Mouse (Mus musculus): ENCODE results near the gene Pex14. TPM values are rescaled to one million over a fixed set of nuclear protein-coding genes. Genes with fewer than 3 reads are reported as not detected.

Pex14 gene
- polyA plus RNA-seq, 1 experiment = 49.3 TPM

- Histone ChIP-seq H3K36me3 (ENCODE audit: control insufficient read depth, insufficient read depth, low read length) (no peaks in the 10 kb centered on the region), H3K27ac (ENCODE audit: insufficient read depth, low read depth, low read length) (no peak overlapping the region), H3K4me3 (ENCODE audit: insufficient read depth, low read depth, low read length) (no peak overlapping the region), H3K27me3 (replicated peaks; ENCODE audit: control insufficient read depth, insufficient read depth, low read length) (no peaks in the 10 kb centered on the region), H3K4me1 (ENCODE audit: control insufficient read depth, insufficient read depth, low read length) (no peaks in the 10 kb centered on the region; the same call in 1 of the 2 replicates)
- DNase-seq = no peak
- TF ChIP-seq POLR2A (IDR thresholded peaks at IDR 0.05; ENCODE audit: low read depth, low read length) (no peak), CTCF (conservative IDR thresholded peaks at IDR 0.05; ENCODE audit: insufficient read depth, insufficient read length, low read depth, low read length) (no peak)
- WGBS = 36% methylated on average over 14 of the region's 14 CpGs
Observed at GRCm38 (mm10) chr4:149057470-149057869, 42.2 kb downstream of the Pex14 start.

- no peaks in the 10 kb centered on the region for H3K4me1 ChIP-seq (ENCODE audit: control insufficient read depth, insufficient read depth, low read length)
- no peak overlapping the region for H3K27ac ChIP-seq (ENCODE audit: insufficient read depth, low read depth, low read length)
- H3K4me3 ChIP-seq (ENCODE audit: insufficient read depth, low read depth, low read length) = no peak overlapping the region
- WGBS = 65% methylated on average over 16 of the region's 16 CpGs
- H3K36me3 ChIP-seq (ENCODE audit: control insufficient read depth, insufficient read depth, low read length) = no peaks in the 10 kb centered on the region
- TF ChIP-seq CTCF (conservative IDR thresholded peaks at IDR 0.05; ENCODE audit: insufficient read depth, insufficient read length, low read depth, low read length) (peak; percentile 24; the same call in 1 of the 2 replicates), POLR2A (IDR thresholded peaks at IDR 0.05; ENCODE audit: low read depth, low read length) (no peak)
- peak; percentile 46 for DNase-seq
- H3K27me3 ChIP-seq (replicated peaks; ENCODE audit: control insufficient read depth, insufficient read depth, low read length) = no peaks in the 10 kb centered on the region
Observed at GRCm38 (mm10) chr4:149056957-149057356, 42.7 kb downstream of the Pex14 start.

DNA sequence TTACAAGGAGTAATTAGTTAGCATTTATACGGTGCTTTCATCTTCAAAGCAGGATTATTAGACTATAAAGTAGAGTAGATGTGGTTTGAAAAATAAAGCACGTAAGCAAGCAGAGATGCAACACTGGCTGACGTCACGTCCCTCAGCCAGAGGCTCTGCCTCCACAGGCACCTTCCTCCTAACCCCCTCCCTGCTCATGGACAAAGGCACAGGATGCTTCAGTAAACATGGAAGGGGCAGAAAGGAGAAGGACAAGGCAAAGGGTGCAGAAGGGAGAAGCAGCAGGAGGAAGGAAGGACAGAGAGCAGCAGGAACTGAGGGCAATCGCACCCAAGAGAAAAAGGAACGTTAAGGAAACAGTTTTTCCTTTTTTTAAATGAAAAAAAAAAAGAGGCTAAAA, 43.8 kb downstream of the Pex14 start:
- WGBS = 68% methylated on average over 6 of the region's 6 CpGs

DNA sequence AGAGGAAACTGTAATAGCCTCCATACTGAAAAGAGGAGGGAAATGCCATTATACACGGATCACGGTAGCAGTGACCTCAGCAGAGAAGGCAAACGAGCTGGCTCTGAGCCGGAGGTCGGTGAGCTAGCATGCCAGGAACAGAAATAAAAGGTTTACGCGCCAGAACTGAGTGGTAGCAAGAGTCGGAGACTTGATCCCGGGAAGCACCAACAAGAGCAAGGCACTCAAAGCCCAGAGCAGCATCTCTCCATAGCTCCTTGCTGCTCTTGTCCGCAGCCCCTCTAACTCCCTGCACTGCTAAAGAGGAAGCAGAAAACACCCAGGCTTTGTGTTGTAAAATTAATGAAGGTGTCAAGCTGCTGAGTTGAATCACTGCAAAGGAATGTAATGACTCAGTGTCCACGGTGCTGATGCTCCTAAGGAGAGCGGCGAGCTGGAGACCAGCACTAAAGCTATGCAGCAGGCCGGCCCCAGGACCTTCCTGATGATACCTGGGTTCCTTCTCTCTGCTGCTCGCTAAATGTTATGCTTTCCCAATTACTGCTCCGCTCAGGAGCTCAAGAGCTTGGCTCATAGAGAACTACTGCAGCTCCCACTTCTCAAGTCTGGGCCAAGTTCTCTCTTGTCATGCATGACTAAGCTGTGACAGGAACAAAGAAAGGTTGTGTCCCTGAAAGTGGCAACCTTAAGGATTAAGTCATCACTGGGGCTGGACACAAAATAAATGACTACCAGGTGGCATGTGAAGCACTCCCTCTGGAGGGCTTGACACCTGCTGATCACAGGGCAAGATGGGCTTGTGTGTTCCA, 50.1 kb downstream of the Pex14 start:
- WGBS = 6% methylated on average over 16 of the region's 16 CpGs
- peak overlapping the region; percentile 44 for H3K27ac ChIP-seq (ENCODE audit: insufficient read depth, low read depth, low read length)
- no peaks in the 10 kb centered on the region for H3K36me3 ChIP-seq (ENCODE audit: control insufficient read depth, insufficient read depth, low read length)
- H3K27me3 ChIP-seq (replicated peaks; ENCODE audit: control insufficient read depth, insufficient read depth, low read length) = no peaks in the 10 kb centered on the region
- no peak overlapping the region for H3K4me3 ChIP-seq (ENCODE audit: insufficient read depth, low read depth, low read length)
- peaks cover 27% of the 10 kb centered on the region for H3K4me1 ChIP-seq (ENCODE audit: control insufficient read depth, insufficient read depth, low read length)
- DNase-seq = peak; percentile 76
- TF ChIP-seq POLR2A (IDR thresholded peaks at IDR 0.05; ENCODE audit: low read depth, low read length) (no peak), CTCF (conservative IDR thresholded peaks at IDR 0.05; ENCODE audit: insufficient read depth, insufficient read length, low read depth, low read length) (no peak)

More for the DNA sequence above, 43.8 kb downstream of the Pex14 start:
- TF ChIP-seq POLR2A (IDR thresholded peaks at IDR 0.05; ENCODE audit: low read depth, low read length) (no peak), CTCF (conservative IDR thresholded peaks at IDR 0.05; ENCODE audit: insufficient read depth, insufficient read length, low read depth, low read length) (no peak)
- DNase-seq = no peak
- H3K36me3 ChIP-seq (ENCODE audit: control insufficient read depth, insufficient read depth, low read length) = no peaks in the 10 kb centered on the region
- no peak overlapping the region for H3K27ac ChIP-seq (ENCODE audit: insufficient read depth, low read depth, low read length)
- no peaks in the 10 kb centered on the region for H3K27me3 ChIP-seq (replicated peaks; ENCODE audit: control insufficient read depth, insufficient read depth, low read length)
- H3K4me1 ChIP-seq (ENCODE audit: control insufficient read depth, insufficient read depth, low read length) = 0 out of 2 replicates have a peak, but pooled peaks cover under 1% of the 10 kb centered on the region
- H3K4me3 ChIP-seq (ENCODE audit: insufficient read depth, low read depth, low read length) = no peak overlapping the region

- Histone ChIP-seq H3K36me3 (ENCODE audit: control insufficient read depth, insufficient read depth, low read length) (no peaks in the 10 kb centered on the region), H3K4me3 (ENCODE audit: insufficient read depth, low read depth, low read length) (no peak overlapping the region), H3K4me1 (ENCODE audit: control insufficient read depth, insufficient read depth, low read length) (peaks cover 27% of the 10 kb centered on the region), H3K27ac (ENCODE audit: insufficient read depth, low read depth, low read length) (peak overlapping the region; percentile 44), H3K27me3 (replicated peaks; ENCODE audit: control insufficient read depth, insufficient read depth, low read length) (no peaks in the 10 kb centered on the region)
- 14% methylated on average over 10 of the region's 10 CpGs for WGBS
- peak; percentile 39 for DNase-seq
- TF ChIP-seq CTCF (conservative IDR thresholded peaks at IDR 0.05; ENCODE audit: insufficient read depth, insufficient read length, low read depth, low read length) (no peak), POLR2A (IDR thresholded peaks at IDR 0.05; ENCODE audit: low read depth, low read length) (no peak)
Observed at GRCm38 (mm10) chr4:149048625-149049228, 50.9 kb downstream of the Pex14 start.

DNA sequence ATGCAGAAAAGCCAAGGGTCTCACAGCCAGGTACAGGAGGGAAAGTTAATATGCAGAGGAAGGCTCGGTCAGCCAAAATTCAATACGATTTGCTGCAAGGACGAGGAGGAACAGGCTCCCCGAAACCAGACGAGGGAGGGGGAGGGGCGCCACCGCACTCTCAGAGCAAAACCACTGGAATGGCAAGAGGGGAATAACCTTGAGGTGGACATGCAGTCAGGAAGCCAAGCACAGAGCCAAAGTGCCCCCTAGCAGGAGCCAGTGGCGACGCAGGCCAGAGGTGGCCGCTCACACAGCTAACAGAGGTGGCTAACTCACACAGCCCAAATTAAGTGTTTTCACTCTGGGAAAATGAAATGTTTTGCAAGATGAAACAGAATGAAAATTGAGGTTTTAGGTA, 52.3 kb downstream of the Pex14 start:
- Histone ChIP-seq H3K36me3 (ENCODE audit: control insufficient read depth, insufficient read depth, low read length) (no peaks in the 10 kb centered on the region), H3K4me3 (ENCODE audit: insufficient read depth, low read depth, low read length) (no peak overlapping the region), H3K4me1 (ENCODE audit: control insufficient read depth, insufficient read depth, low read length) (peaks cover 27% of the 10 kb centered on the region), H3K27me3 (replicated peaks; ENCODE audit: control insufficient read depth, insufficient read depth, low read length) (no peaks in the 10 kb centered on the region), H3K27ac (ENCODE audit: insufficient read depth, low read depth, low read length) (0 out of 2 replicates have a peak overlapping the region, but pooled peaks have one; percentile 21)
- peak; percentile 83 for DNase-seq
- 17% methylated on average over 10 of the region's 10 CpGs for WGBS
- TF ChIP-seq CTCF (conservative IDR thresholded peaks at IDR 0.05; ENCODE audit: insufficient read depth, insufficient read length, low read depth, low read length) = peak; percentile 77
- TF ChIP-seq POLR2A (IDR thresholded peaks at IDR 0.05; ENCODE audit: low read depth, low read length) = no peak

GRCm38 (mm10) chr4:149045885-149046284, 53.8 kb downstream of the Pex14 start:
- no peak overlapping the region for H3K4me3 ChIP-seq (ENCODE audit: insufficient read depth, low read depth, low read length)
- H3K27me3 ChIP-seq (replicated peaks; ENCODE audit: control insufficient read depth, insufficient read depth, low read length) = no peaks in the 10 kb centered on the region
- no peak for DNase-seq
- H3K27ac ChIP-seq (ENCODE audit: insufficient read depth, low read depth, low read length) = no peak overlapping the region
- TF ChIP-seq CTCF (conservative IDR thresholded peaks at IDR 0.05; ENCODE audit: insufficient read depth, insufficient read length, low read depth, low read length) (no peak), POLR2A (IDR thresholded peaks at IDR 0.05; ENCODE audit: low read depth, low read length) (no peak)
- 92% methylated on average over 5 of the region's 5 CpGs for WGBS
- H3K36me3 ChIP-seq (ENCODE audit: control insufficient read depth, insufficient read depth, low read length) = no peaks in the 10 kb centered on the region
- peaks cover 27% of the 10 kb centered on the region for H3K4me1 ChIP-seq (ENCODE audit: control insufficient read depth, insufficient read depth, low read length)

All from kidney, adult 2 months (tissue).